Mouse (Mus musculus) hindbrain, embryonic 16.5 days (tissue): ENCODE results near the gene St8sia6. TPM values are rescaled to one million over a fixed set of nuclear protein-coding genes. Genes with fewer than 3 reads are reported as not detected.
A peak's percentile ranks its signal among the peaks of the same experiment; 100 is the strongest.

Source experiments
- ATAC-seq: fragments of 200-750 bp; cut with Nextera tagmentation; 2 replicates; pipeline ENCODE4 v1.8.0; 2017; ENCODE audit warnings: moderate TSS enrichment, moderate library complexity
- H3K27ac ChIP-seq: fragments of 300-500 bp; sonication (generic); 2 replicates; pipeline ENCODE4 v1.5.1; 2014; ENCODE audit warnings: low read depth, mild to moderate bottlenecking, control low read depth, low read length, moderate library complexity
- H3K27me3 ChIP-seq: fragments of 300-500 bp; sonication (generic); replicated peaks from 2 replicates; pipeline ENCODE4 v1.6.1; 2014; ENCODE audit warnings: low read length; ENCODE audit not compliant: control insufficient read depth, insufficient read depth
- H3K36me3 ChIP-seq: fragments of 300-500 bp; sonication (generic); 2 replicates; pipeline ENCODE4 v1.6.1; 2014; ENCODE audit warnings: mild to moderate bottlenecking, low read length, moderate library complexity, mixed read lengths; ENCODE audit not compliant: control insufficient read depth, insufficient read depth
- H3K4me1 ChIP-seq: fragments of 300-500 bp; sonication (generic); 2 replicates; pipeline ENCODE4 v1.6.1; 2014; ENCODE audit warnings: low read depth, low read length; ENCODE audit not compliant: control insufficient read depth, insufficient read depth
- H3K4me2 ChIP-seq: fragments of 300-500 bp; sonication (generic); 2 replicates; pipeline ENCODE4 v1.6.1; 2014; ENCODE audit warnings: mild to moderate bottlenecking, low read length, control low read depth, moderate library complexity
- H3K4me3 ChIP-seq: fragments of 300-500 bp; sonication (generic); 2 replicates; pipeline ENCODE4 v1.5.1; 2014; ENCODE audit warnings: mild to moderate bottlenecking, low read length, control low read depth, moderate library complexity
- H3K9ac ChIP-seq: fragments of 300-500 bp; sonication (generic); 2 replicates; pipeline ENCODE4 v1.6.1; 2014; ENCODE audit warnings: low read depth, mild to moderate bottlenecking, control low read depth, low read length, moderate library complexity
- H3K9me3 ChIP-seq: fragments of 300-500 bp; sonication (generic); 2 replicates; pipeline ENCODE4 v1.6.1; 2014; ENCODE audit warnings: mild to moderate bottlenecking, low read length, moderate library complexity; ENCODE audit not compliant: control insufficient read depth
- WGBS: fragments of 180-500 bp; shearing (Covaris S2); extraction: QIAGEN DNeasy Blood & Tissue Kit; methylation state at CpG from one replicate; pipeline ENCODE4 v1.1.7; 2014; 5-methylcytosine and 5-hydroxymethylcytosine counted together
- polyA plus RNA-seq: library from polyadenylated mRNA; unstranded; fragments of >200 nt; fragmentation: Nextera tagmentation; extraction: Ambion mirVana; gene quantifications from 2 replicates; pipeline ENCODE4 v1.2.1, GENCODE M21; 2015

The St8sia6 gene
- 2.9 and 3.0 TPM in 2 replicates for polyA plus RNA-seq

GRCm38 (mm10) chr2:13793969-13794363 is at the start of gene St8sia6:
TSS of gene St8sia6 (minus strand) at chr2:13794064.
- Histone ChIP-seq H3K4me1 (peaks cover 4% of the 10 kb centered on the region; the same call in 1 of the 2 replicates), H3K27ac (no peak within 1 kb of the TSS), H3K9me3 (no peaks in the 10 kb centered on the region), H3K36me3 (no peaks in the 10 kb centered on the region), H3K27me3 (peaks cover 6% of the 10 kb centered on the region), H3K4me3 (peak within 1 kb of the TSS; percentile 73), H3K9ac (peak within 1 kb of the TSS; percentile 83), H3K4me2 (peak within 1 kb of the TSS; percentile 97)
- ATAC-seq, result no peak
- WGBS, result 53% methylated on average over 8 of the region's 8 CpGs

DNA sequence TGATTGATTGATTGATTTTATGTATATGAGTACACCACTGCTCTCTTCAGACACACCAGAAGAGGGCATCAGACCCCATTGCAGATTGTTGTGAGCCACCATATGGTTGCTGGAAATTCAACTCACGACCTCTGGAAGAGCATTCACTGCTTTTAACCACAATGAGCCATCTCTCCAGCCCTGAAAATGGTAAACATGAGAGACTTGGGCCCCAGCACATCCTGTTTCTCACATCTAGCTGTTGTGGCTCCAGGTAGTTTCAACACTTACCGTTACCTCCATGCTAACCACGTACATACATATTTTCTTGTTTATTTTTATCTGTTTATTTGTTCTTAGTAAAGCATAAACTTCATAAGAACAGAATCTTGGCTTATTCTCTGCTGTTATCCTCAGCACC is 42.4 kb upstream of the St8sia6 start:
- H3K27ac ChIP-seq, result no peak overlapping the region
- no peaks in the 10 kb centered on the region for H3K9me3 ChIP-seq
- no peak for ATAC-seq
- H3K4me1 ChIP-seq, result no peaks in the 10 kb centered on the region
- no peaks in the 10 kb centered on the region for H3K27me3 ChIP-seq
- no peaks in the 10 kb centered on the region for H3K36me3 ChIP-seq
- H3K4me3 ChIP-seq, result no peak overlapping the region
- WGBS, result 85% methylated on average over 3 of the region's 3 CpGs
- H3K4me2 ChIP-seq, result no peak overlapping the region
- no peak overlapping the region for H3K9ac ChIP-seq

- H3K4me2 ChIP-seq, result no peak overlapping the region
- WGBS, result 65% methylated on average over 1 of the region's 1 CpGs
- H3K4me3 ChIP-seq, result no peak overlapping the region
- H3K27me3 ChIP-seq, result no peaks in the 10 kb centered on the region
- no peaks in the 10 kb centered on the region for H3K9me3 ChIP-seq
- no peak overlapping the region for H3K27ac ChIP-seq
- H3K4me1 ChIP-seq, result no peaks in the 10 kb centered on the region
- H3K36me3 ChIP-seq, result no peaks in the 10 kb centered on the region
- H3K9ac ChIP-seq, result no peak overlapping the region
- no peak for ATAC-seq
These were observed 41.1 kb upstream of the St8sia6 start for GRCm38 (mm10) chr2:13834989-13835388.

DNA sequence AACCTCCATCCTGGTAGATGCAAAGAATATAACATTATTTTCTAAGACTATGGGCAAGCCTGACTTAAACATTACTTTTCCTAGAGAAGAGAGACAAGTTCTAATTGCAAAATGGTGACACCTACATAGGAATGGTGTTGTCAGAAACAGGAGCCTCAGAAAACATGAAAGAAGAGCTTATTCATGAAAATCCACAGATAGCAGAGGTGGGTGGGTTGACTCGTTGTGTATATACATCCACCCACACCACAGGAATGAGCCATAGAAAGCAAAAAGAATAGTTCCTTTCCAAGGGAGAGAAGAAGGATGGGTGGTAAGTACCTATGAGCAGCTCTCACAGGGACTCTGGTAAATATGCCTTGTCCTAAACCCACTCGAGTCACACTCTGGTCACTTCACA is 22.8 kb upstream of the St8sia6 start:
- Histone ChIP-seq H3K4me1 (no peaks in the 10 kb centered on the region), H3K4me3 (no peak overlapping the region), H3K9ac (no peak overlapping the region), H3K9me3 (no peaks in the 10 kb centered on the region), H3K4me2 (no peak overlapping the region), H3K27me3 (no peaks in the 10 kb centered on the region), H3K36me3 (no peaks in the 10 kb centered on the region), H3K27ac (no peak overlapping the region)
- WGBS, result 94% methylated on average over 2 of the region's 2 CpGs
- ATAC-seq, result no peak

DNA sequence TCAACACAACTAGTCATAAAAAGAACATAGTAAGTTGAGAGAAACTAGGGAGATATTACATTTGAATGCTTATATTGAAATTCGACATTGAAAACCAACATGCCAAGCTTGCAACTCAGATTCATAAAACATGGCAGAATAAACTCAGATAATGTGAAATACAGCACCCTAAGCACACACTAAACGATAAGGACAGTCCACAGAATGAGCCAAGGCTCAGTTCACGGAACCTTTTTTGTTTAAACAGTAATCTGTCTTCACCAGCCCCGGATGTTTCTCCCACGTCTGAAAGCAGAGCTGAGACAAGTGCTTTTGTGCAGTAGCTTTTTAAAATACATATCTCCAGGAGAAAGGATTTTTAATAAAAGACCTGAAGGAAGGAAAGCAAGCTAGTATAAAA is 14.7 kb upstream of the St8sia6 start:
- Histone ChIP-seq H3K4me2 (no peak overlapping the region), H3K27ac (no peak overlapping the region), H3K9ac (no peak overlapping the region), H3K27me3 (no peaks in the 10 kb centered on the region), H3K36me3 (no peaks in the 10 kb centered on the region), H3K4me3 (no peak overlapping the region), H3K9me3 (no peaks in the 10 kb centered on the region), H3K4me1 (no peaks in the 10 kb centered on the region)
- ATAC-seq, result no peak
- 73% methylated on average over 5 of the region's 5 CpGs for WGBS

- H3K36me3 ChIP-seq, result no peaks in the 10 kb centered on the region
- no peaks in the 10 kb centered on the region for H3K4me1 ChIP-seq
- H3K9ac ChIP-seq, result no peak overlapping the region
- 78% methylated on average over 4 of the region's 4 CpGs for WGBS
- H3K4me3 ChIP-seq, result no peak overlapping the region
- no peak for ATAC-seq
- H3K27me3 ChIP-seq, result no peaks in the 10 kb centered on the region
- H3K4me2 ChIP-seq, result no peak overlapping the region
- no peak overlapping the region for H3K27ac ChIP-seq
- H3K9me3 ChIP-seq, result no peaks in the 10 kb centered on the region
These were observed 14.1 kb upstream of the St8sia6 start for GRCm38 (mm10) chr2:13808008-13808407.

DNA sequence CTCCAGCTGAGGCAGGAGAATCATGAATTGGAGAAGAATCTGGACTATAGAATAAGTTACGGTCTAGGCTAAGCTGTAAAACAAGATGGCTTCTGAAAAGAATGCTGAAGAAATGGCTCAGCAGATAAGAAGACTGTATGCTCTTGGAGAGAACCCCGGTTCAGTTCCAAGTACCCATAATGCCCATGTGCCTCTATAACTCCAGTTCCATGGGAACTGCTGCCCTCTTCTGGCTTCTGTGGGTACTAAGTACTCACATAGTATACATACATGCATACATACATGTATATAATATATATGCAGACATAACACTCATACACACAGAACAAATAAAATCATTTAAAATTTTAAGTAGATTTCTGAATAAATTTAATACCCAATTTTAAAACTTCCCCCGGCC is 12.3 kb upstream of the St8sia6 start:
- no peaks in the 10 kb centered on the region for H3K36me3 ChIP-seq
- H3K27ac ChIP-seq, result no peak overlapping the region
- no peaks in the 10 kb centered on the region for H3K27me3 ChIP-seq
- no peak overlapping the region for H3K4me2 ChIP-seq
- H3K4me1 ChIP-seq, result no peaks in the 10 kb centered on the region
- no peaks in the 10 kb centered on the region for H3K9me3 ChIP-seq
- WGBS, result 91% methylated on average over 3 of the region's 3 CpGs
- H3K4me3 ChIP-seq, result no peak overlapping the region
- ATAC-seq, result no peak
- H3K9ac ChIP-seq, result no peak overlapping the region

DNA sequence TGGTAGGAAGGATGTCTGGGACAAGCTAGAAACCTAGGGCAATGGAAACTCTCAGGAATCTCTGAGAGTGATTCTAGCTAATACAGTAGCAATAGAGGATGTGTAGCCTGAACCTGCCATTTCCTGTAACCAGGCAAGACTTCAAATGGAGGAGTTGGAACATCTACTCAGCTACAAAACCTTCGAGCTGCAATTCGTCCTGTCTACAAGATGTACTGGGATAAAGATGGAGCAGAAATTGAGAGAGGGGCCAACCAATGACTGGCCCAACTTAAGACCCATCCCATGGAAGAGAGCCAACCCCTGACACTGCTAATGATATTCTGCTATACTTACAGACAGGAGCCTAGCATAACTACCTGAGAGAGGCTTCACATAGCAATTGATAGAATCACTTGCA is 6.8 kb upstream of the St8sia6 start:
- 73% methylated on average over 2 of the region's 2 CpGs for WGBS
- H3K27ac ChIP-seq, result no peak overlapping the region
- peaks cover 1% of the 10 kb centered on the region for H3K27me3 ChIP-seq
- H3K36me3 ChIP-seq, result no peaks in the 10 kb centered on the region
- H3K4me2 ChIP-seq, result no peak overlapping the region
- H3K9me3 ChIP-seq, result no peaks in the 10 kb centered on the region
- no peak overlapping the region for H3K9ac ChIP-seq
- ATAC-seq, result no peak
- H3K4me3 ChIP-seq, result no peak overlapping the region
- H3K4me1 ChIP-seq, result no peaks in the 10 kb centered on the region

GRCm38 (mm10) chr2:13794446-13794845 is 582 bp upstream of the St8sia6 start:
- no peak overlapping the region for H3K4me3 ChIP-seq
- H3K27ac ChIP-seq, result no peak overlapping the region
- 85% methylated on average over 8 of the region's 8 CpGs for WGBS
- peaks cover 4% of the 10 kb centered on the region; the same call in 1 of the 2 replicates for H3K4me1 ChIP-seq
- peaks cover 6% of the 10 kb centered on the region for H3K27me3 ChIP-seq
- H3K36me3 ChIP-seq, result no peaks in the 10 kb centered on the region
- no peak for ATAC-seq
- no peak overlapping the region for H3K9ac ChIP-seq
- no peaks in the 10 kb centered on the region for H3K9me3 ChIP-seq
- H3K4me2 ChIP-seq, result no peak overlapping the region
